Mouse (Mus musculus) kidney, embryonic 14.5 days (tissue): ENCODE measurements around the gene Mettl7a2. TPM values are rescaled to one million over a fixed set of nuclear protein-coding genes. Genes with fewer than 3 reads are reported as not detected.
A peak's percentile ranks its signal among the peaks of the same experiment; 100 is the strongest.
"Not testable (repeated sequence)": the region's sequence is repeated elsewhere in the genome, so short reads cannot be mapped to it uniquely, and the experiment has no call there.

Experiments used
- ATAC-seq: fragments of 200-750 bp; cut with Nextera tagmentation; 2 replicates; pipeline ENCODE4 v1.8.0; 2017; ENCODE audit warnings: moderate number of reproducible peaks, mild to moderate bottlenecking, moderate TSS enrichment, moderate library complexity; ENCODE audit not compliant: low FRiP score, low TSS enrichment
- H3K27ac ChIP-seq: fragments of 300-500 bp; sonication (generic); 2 replicates; pipeline ENCODE4 v1.5.1; 2014; ENCODE audit warnings: low read depth, mild to moderate bottlenecking, low read length, moderate library complexity, mixed read lengths
- H3K27me3 ChIP-seq: fragments of 300-500 bp; sonication (generic); 2 replicates; pipeline ENCODE4 v1.6.1; 2014; ENCODE audit warnings: mild to moderate bottlenecking, low read length; ENCODE audit not compliant: control insufficient read depth, insufficient read depth
- H3K36me3 ChIP-seq: fragments of 300-500 bp; sonication (generic); 2 replicates; pipeline ENCODE4 v1.6.1; 2014; ENCODE audit warnings: low read length, mixed read lengths; ENCODE audit not compliant: control insufficient read depth, insufficient read depth
- H3K4me1 ChIP-seq: fragments of 300-500 bp; sonication (generic); 2 replicates; pipeline ENCODE4 v1.6.1; 2014; ENCODE audit warnings: low read length, mixed read lengths; ENCODE audit not compliant: control insufficient read depth, insufficient read depth
- H3K4me2 ChIP-seq: fragments of 300-500 bp; sonication (generic); replicated peaks from 2 replicates; pipeline ENCODE4 v1.6.1; 2014; ENCODE audit warnings: low read depth, mild to moderate bottlenecking, low read length
- H3K4me3 ChIP-seq: fragments of 300-500 bp; sonication (generic); 2 replicates; pipeline ENCODE4 v1.5.1; 2014; ENCODE audit warnings: mild to moderate bottlenecking, low read length
- H3K9ac ChIP-seq: fragments of 300-500 bp; sonication (generic); 2 replicates; pipeline ENCODE4 v1.6.1; 2014; ENCODE audit warnings: low read depth, mild to moderate bottlenecking, low read length, moderate library complexity
- H3K9me3 ChIP-seq: fragments of 300-500 bp; sonication (generic); 2 replicates; pipeline ENCODE4 v1.6.1; 2016; ENCODE audit warnings: low read length; ENCODE audit not compliant: control insufficient read depth
- WGBS: fragments of 180-500 bp; shearing (Covaris S2); extraction: QIAGEN DNeasy Blood & Tissue Kit; methylation state at CpG from one replicate; pipeline ENCODE4 v1.1.7; 2014; 5-methylcytosine and 5-hydroxymethylcytosine counted together
- polyA plus RNA-seq: library from polyadenylated mRNA; unstranded; fragments of >200 nt; fragmentation: Nextera tagmentation; extraction: Ambion mirVana; gene quantifications from 2 replicates; pipeline ENCODE4 v1.2.1, GENCODE M21; 2014

The Mettl7a2 gene
- polyA plus RNA-seq, 1 experiment from 2014 or later, result not detected

DNA sequence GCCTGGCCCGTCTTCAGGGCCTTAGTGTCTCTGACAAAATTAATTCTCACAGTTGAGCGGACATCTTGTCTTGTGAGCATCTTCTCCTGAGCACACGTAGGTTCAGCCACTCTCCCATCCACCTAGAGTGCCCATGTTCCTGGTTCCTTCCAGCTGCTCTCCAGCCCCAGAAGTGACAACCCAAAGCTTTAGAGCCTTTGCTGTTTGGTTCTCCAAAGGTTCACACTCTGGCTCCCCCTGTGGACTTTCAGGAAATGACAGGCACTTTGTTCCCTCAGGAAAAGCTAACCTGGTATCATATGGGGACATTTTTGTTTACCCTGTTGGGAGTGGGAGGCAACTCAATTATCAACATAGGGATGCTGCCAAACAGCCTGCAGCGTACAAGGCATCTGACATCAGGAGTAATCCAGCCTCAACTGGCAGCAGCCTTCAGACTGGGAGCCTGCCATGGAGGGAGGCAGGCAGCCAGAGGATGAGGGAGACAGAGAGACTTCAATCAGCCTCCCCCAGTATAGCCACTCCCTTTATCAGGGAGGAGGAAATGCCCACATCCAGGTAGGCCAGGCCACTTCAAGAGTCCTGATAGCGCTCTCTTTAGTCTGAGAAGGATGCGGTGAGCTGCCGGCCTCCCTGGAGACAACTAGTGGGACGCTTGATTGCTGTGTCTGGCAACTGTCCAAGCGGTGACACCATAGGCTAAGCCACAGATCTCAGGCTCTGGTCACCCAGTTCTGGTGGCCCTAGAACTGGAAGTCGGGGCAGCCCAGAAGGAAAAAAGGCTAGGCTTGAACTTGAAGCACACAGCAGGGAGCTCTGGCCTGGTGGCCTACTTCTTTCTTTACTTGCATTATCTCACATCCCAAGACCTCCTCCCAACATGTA lies 20.7 kb upstream of the Mettl7a2 start:
- not testable (repeated sequence) for H3K4me1 ChIP-seq, H3K27ac ChIP-seq, H3K9me3 ChIP-seq, ATAC-seq, H3K9ac ChIP-seq, H3K4me2 ChIP-seq, H3K36me3 ChIP-seq, H3K4me3 ChIP-seq, H3K27me3 ChIP-seq
- 27% methylated on average over 2 of the region's 10 CpGs for WGBS

DNA sequence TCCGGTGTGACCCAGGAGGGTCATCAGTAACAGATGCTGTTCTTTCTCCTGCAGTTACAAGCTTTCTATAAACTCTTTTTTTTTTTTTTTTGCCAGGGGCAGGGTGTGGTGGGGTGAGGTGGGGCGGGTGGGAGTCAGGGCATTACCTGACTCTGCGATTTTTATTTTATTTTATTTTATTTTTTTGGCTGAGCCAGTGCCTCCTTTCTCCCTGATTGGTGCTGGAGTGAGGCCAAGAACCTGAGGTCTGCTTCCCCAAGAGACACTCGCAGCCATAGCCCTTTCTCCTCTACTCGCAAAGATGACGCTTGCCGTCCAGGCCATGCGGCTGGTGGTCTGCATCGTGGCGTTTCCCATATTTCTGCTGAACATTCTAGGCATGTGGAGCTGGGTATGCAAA lies 18.4 kb upstream of the Mettl7a2 start, which contains the start of gene Mettl7a3:
Mettl7a3 (plus strand) TSS at position 301 of the 400 bp plus-strand sequence.
- H3K27ac ChIP-seq, result no peak within 1 kb of the TSS
- no peak within 1 kb of the TSS for H3K4me3 ChIP-seq
- H3K4me2 ChIP-seq, result no peak within 1 kb of the TSS
- WGBS, result 82% methylated on average over 10 of the region's 10 CpGs
- H3K9me3 ChIP-seq, result no peaks in the 10 kb centered on the region
- ATAC-seq, result no peak
- H3K27me3 ChIP-seq, result no peaks in the 10 kb centered on the region
- no peaks in the 10 kb centered on the region for H3K36me3 ChIP-seq
- no peak within 1 kb of the TSS for H3K9ac ChIP-seq
- H3K4me1 ChIP-seq, result no peaks in the 10 kb centered on the region

DNA sequence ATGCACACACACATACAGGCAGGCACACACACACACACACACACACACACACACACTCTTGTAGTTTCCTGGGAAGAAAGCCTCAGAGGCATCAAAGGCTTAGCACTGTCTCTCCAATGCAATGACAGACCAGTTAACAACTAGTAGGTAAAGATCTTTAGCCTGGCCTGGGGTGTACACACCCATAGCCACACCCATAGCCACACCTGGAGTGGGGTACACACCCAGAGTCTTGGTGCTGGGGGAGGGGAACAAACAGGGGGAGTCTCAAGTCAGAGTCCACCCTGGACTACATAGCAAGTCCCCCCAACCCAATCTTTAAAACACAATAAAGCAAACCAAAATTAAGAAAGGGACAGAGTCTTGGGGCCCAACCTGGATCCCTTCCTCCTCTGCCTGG lies 15.7 kb upstream of the Mettl7a2 start:
- not testable (repeated sequence) for H3K9ac ChIP-seq, H3K4me3 ChIP-seq, H3K27me3 ChIP-seq, H3K27ac ChIP-seq, H3K4me2 ChIP-seq, H3K36me3 ChIP-seq, H3K9me3 ChIP-seq, H3K4me1 ChIP-seq
- 0 out of 2 replicates have a peak, but pooled peaks have one; percentile 37 for ATAC-seq

DNA sequence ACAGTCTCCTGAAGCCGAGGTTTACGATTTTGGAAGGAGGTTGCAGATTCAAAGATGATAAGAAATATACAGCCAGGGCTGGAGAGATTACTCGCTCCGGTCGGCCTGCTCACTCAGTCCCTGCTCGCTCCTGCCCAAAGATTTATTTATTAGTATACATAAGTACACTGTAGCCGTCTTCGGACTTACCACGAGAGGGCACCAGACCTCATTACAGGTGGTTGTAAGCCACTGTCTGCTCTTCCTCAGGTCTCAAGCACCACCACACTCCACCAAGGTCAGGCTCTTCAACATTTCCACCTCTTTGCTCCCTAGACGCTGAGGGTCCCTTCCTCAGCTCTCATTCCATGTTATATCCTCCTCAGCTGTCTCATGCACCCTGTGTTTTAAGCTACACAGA lies 15.2 kb upstream of the Mettl7a2 start:
- not testable (repeated sequence) for H3K9me3 ChIP-seq, H3K36me3 ChIP-seq, H3K27ac ChIP-seq, H3K4me2 ChIP-seq, H3K4me1 ChIP-seq, H3K9ac ChIP-seq, H3K4me3 ChIP-seq, H3K27me3 ChIP-seq
- peak; percentile 74; the same call in 1 of the 2 replicates for ATAC-seq
- WGBS, result 24% methylated on average over 7 of the region's 10 CpGs

DNA sequence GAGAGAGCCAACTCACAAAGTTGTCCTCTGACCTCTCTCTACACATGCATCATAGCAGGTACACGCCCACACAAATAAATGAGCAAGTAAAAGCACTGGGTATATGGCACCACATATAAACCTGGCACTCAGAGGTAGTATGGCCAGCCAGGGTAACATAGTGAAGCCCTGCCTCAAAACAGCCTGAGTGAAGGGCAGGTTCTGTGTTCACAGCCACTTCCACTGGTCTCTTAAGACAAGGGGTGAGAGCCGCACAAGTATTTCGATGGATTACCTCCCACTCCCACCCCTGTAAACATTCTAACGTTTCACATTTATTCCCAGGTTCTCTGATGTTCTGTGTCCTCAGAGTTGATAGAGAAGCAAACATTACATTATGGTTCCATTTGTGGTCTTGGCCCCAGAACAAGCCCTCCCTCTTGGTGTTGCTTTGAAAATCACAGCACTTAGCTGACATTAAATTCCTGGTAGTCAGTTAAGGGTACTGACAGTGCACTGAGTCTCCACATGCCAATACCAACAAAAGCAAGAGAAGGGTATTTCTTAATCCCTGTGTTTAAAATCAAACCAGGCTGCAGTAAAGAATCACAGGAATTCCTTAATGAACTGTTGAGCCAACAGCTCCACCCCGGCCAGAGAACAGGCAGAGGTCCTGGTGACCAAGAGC lies 11.6 kb upstream of the Mettl7a2 start:
- H3K36me3 ChIP-seq, H3K9ac ChIP-seq, H3K4me1 ChIP-seq, ATAC-seq, H3K27me3 ChIP-seq, H3K4me3 ChIP-seq, H3K9me3 ChIP-seq, H3K4me2 ChIP-seq, H3K27ac ChIP-seq: not testable (repeated sequence)
- 59% methylated on average over 4 of the region's 5 CpGs for WGBS

DNA sequence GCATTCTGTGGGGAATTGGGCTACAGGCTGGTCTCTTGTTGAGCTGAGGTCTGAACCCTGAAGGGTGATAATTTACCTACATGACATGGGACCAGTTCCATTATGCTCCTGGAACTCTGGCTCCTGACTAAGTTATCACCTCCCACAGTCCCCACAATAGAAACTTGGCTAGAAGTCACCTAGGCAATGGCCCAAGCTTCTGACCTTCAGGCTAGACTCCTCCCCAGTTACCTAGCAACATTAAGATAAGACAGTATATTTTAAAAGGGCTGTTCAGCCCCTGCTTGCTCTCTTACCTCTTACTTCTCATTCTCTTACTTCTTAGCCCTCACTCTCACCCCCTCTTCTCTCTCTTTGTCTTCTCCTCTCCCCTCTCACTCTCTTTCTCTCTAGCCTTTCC lies 7.5 kb upstream of the Mettl7a2 start:
- Histone ChIP-seq H3K4me3 (no peak overlapping the region), H3K4me1 (no peaks in the 10 kb centered on the region), H3K4me2 (no peak overlapping the region), H3K36me3 (no peaks in the 10 kb centered on the region), H3K27me3 (no peaks in the 10 kb centered on the region), H3K9ac (no peak overlapping the region), H3K9me3 (no peaks in the 10 kb centered on the region), H3K27ac (no peak overlapping the region)
- ATAC-seq, result no peak

DNA sequence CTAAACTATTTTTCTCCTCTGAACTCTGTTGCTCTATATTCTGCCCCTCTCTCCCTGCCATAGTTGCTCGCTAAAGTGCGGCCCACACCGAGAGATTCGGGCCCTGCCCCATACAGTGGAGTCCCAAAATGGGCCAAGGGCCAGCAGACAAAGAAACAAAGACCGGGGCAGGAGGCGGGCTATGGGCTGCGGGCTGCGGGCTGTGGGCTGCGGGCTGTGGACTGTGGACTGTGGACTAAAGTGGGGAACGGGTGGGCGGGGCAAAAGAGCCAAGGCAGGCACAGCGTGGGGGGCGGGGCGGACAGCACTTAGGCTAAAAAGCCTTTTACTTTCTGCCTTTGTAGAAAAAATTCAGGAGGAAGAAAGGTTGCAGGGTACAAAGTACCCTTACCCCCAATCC lies 6.2 kb upstream of the Mettl7a2 start:
- no peak for ATAC-seq
- 80% methylated on average over 14 of the region's 14 CpGs for whole genome bisulfite sequencing
- no peak overlapping the region; the same call in 1 of the 2 replicates for H3K27ac ChIP-seq

DNA sequence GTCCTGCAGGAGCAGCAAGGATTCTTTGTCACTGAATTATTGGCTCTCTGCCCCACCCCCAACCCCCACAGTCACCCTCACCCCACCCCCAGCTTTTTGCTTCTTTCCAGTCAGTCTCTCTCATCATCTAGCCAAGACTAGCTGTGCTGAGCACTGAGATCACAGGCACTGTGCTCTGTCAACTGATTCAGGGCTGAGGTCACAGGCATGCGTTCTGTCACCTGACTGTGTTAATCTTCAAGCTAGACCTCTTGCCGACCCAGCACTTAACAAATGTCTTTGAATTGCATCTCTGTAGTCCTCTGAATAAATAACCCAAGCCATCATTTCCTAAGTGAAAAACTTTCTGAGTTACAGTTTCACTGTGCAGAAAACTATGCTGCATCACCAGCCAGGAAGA lies 3.5 kb upstream of the Mettl7a2 start:
- WGBS, result 18% methylated on average over 2 of the region's 2 CpGs
- Histone ChIP-seq H3K36me3 (no peaks in the 10 kb centered on the region), H3K27me3 (no peaks in the 10 kb centered on the region), H3K4me3 (no peak overlapping the region), H3K9me3 (no peaks in the 10 kb centered on the region), H3K27ac (no peak overlapping the region; the same call in 1 of the 2 replicates), H3K9ac (no peak overlapping the region), H3K4me2 (no peak overlapping the region), H3K4me1 (no peaks in the 10 kb centered on the region)
- ATAC-seq, result peak; percentile 60; the same call in 1 of the 2 replicates

More for the DNA sequence above, 6.2 kb upstream of the Mettl7a2 start:
- Histone ChIP-seq H3K36me3 (no peaks in the 10 kb centered on the region), H3K9ac (no peak overlapping the region), H3K4me3 (no peak overlapping the region), H3K9me3 (no peaks in the 10 kb centered on the region), H3K4me1 (no peaks in the 10 kb centered on the region), H3K4me2 (no peak overlapping the region), H3K27me3 (no peaks in the 10 kb centered on the region)

DNA sequence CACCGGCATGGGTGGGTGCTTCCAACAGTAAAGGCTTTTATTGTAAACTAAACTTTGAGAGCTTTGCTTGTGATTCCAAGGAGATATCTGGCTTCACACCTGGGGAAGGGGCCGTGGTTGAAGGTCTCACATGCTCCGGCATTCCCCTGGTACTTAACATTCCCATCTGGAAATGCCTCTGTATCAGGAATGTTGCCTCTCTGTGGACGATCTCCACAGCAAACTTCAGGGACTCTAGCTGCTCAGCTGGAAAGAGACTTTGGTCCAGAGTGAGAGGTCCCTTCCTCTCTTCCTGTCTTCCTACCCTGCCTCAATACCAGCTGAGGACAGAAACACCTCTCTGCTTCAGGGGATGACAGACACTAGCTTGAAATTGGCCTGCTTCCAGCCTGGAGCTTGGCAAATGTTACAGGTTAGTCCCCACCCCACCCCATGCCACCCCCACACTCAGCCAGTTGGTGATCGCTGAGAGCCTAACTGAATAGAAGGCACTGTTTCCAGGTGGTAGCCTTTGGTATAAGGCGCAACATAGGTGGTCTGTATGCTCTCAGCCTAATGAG lies 1.4 kb upstream of the Mettl7a2 start:
- no peak overlapping the region for H3K27ac ChIP-seq
- no peaks in the 10 kb centered on the region for H3K36me3 ChIP-seq
- H3K4me3 ChIP-seq, result no peak overlapping the region
- no peaks in the 10 kb centered on the region for H3K27me3 ChIP-seq
- 83% methylated on average over 6 of the region's 6 CpGs for WGBS
- no peaks in the 10 kb centered on the region for H3K9me3 ChIP-seq
- no peak overlapping the region for H3K9ac ChIP-seq
- no peaks in the 10 kb centered on the region for H3K4me1 ChIP-seq
- no peak for ATAC-seq
- no peak overlapping the region for H3K4me2 ChIP-seq
